Mouse (Mus musculus): ENCODE data around the gene Fgd2.
A peak's percentile ranks its signal among the peaks of the same experiment; 100 is the strongest.
"Not testable (repeated sequence)": the region's sequence is repeated elsewhere in the genome, so short reads cannot be mapped to it uniquely, and the experiment has no call there.

The Fgd2 gene

DNA sequence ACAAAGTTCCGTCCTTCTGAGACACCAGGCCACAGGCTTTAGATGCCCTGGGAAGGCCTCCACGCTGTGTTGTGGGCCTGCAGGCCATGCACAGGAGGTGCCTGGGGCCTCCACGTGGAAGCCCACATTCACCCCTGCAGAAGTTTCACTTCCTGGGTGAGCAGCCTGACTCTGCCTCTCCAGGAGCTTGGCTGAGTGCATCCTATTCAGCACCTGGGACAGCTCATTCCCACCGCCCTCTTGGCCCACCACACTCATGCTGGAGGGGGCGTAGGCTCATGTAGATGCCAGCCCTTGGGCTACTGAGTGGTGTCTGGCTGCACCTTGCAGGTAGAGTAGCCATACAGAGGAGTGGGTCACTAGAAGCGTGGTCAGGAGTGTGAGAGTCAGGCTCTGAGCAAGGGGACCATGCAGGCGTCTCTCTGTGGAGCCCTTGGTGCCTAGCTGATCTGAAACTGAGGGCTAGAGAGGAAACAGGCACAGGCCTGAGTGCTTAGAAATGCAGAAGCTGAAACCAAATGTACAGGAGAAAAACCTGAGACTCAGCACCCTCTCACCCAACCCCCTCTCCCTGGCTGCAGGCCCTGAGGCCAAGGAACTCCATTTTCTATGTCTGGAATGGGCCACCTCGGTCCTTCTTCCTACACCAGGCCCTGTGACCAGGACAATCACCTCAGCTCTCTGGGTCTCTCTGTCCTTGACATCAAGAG lies 1.4 kb downstream of the Fgd2 start:
- no peak for DNase-seq (ENCODE audit: low spot score in 2 of 2)

DNA sequence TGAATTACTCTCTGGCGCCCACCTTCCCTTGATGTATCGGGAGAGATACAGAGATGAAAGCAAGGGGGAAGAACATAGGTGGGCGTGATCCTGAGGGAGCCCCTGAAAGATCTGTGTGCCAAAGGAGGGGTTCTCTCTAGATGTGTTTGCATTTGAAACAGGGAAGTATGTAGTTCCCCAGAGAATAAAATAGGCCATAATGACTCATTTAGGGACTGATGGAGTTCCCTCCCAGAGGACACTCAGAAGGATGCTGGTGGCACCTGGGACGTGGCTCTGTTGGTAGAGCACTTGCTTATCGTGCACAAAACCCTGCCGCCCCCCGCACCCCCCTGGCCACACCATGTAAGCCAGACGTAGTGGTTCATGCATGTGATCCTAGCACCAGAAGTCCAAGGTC lies 2.4 kb downstream of the Fgd2 start:
- no peak for DNase-seq (ENCODE audit: low spot score in 2 of 2)

DNA sequence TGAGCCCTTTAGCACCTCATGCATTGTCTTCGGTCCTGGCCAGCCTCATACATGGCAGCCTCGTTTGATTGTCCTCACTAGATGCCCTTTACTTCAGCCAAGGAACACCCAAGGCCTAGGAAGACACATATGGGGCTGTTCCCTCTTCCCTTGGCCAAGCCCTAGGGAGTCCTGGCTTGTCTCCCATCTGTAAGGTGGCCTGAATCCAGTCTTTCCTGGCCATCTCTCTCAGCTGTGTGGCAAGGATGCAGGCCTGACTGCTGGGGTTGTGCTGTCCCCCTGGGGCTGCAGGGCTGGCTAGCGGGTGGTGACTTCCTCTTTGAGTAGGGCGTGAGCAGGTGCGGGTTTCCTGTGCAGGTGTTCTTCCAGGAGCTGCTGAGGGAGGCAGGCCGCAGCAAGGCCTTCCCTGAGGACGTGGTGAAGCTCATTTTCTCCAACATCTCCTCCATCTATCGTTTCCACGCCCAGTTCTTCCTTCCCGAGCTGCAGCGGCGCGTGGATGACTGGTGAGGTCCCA lies 4.4 kb downstream of the Fgd2 start:
- DNase-seq (ENCODE audit: low spot score in 2 of 2): no peak

DNA sequence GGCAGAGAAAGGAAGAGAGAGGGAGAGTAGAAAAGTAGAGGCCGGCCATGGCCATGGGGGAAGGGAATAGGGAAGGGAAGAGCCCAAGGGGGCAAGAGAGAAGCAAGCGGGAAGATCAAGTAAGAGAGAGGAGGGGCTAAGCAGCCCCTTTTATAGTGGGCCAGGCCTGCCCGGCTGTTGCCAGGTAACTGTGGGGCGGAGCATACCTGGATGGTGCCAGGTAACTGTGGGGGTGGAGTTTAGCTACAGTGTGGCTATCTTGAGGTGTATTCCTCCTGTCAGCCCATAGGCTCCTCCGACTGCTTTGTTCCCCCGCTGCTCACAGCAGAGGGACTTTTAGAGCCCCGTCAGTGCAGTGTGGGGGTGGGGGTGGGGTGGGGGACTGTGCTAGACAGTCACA lies 8.0 kb downstream of the Fgd2 start:
- DNase-seq (ENCODE audit: low spot score in 2 of 2): no peak

DNA sequence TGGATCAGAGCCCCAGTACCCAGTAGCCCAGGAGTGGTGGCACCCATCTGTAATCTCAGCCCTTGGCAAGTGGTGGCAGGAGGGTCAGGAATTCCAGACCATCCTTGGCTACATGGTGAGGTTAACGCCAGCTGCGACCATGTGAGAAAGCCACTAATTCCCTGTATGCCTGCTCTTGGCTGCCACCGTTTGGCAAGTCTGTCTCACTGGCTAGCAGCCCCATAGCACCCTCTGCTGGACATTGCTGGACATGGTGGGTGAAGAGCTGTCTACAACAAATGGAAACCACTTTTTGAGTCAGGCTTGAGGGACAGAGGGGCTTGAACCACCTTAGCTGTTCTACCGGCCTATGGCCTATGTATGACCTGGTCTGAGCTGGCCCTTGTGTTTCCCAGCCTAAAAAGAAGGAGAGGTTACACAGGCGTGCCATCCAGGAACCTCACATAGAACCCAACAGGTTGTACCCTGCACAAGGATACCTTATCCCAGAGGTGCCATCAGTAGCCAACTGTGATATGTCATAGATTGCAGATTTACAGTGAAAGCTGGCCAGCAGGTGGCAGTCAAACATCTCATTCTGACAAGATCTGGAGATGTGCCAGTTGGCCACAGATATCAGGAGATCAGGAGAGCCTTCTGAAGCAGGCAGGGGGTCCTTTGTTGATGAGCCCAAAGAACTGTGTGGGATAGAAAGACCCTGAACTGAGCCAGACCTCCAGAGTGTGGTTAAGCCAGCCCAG lies 10.4 kb downstream of the Fgd2 start:
- DNase-seq (ENCODE audit: low spot score in 2 of 2): peak; percentile 82 to 85

DNA sequence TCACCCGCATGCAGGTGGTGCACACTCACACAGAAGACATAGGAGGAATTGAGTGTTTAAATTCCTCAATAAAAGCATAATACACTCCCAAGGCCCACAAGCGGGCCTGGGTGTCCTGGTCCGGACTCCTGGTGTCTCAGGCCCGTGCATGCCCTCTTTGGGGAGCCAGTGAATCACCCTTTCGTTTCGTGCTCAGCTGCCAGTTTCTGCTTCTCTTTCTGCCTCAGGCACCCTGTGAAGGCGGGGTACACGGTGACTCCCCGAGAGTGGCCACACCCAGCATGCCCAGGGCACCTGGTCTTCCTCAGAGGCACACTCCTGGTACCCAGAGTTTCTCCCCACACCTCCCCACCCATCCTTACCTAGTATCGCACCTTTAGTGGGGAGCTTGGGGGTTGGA lies 15.2 kb downstream of the Fgd2 start:
- no peak for DNase-seq (ENCODE audit: low spot score in 2 of 2)

DNA sequence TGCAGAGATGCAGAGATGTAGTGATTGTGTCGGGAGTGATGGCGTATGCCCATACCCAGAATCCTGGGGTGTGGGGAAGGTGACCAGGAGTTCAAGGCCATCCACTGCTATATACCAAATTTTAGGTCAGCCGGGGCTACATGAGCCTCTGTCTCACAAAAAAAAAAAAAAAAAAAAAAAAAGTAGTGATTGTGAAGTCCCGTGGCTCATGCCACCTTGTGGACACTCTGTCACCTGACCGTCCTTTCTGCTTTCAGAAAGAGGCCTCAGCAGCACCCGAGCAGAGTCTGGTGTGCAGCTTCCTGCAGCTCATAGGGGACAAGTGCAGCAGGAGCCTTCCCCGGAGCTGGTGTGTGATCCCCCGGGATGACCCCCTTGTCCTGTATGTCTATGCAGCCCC lies 17.3 kb downstream of the Fgd2 start:
- no peak for DNase-seq (ENCODE audit: low spot score in 2 of 2)

DNA sequence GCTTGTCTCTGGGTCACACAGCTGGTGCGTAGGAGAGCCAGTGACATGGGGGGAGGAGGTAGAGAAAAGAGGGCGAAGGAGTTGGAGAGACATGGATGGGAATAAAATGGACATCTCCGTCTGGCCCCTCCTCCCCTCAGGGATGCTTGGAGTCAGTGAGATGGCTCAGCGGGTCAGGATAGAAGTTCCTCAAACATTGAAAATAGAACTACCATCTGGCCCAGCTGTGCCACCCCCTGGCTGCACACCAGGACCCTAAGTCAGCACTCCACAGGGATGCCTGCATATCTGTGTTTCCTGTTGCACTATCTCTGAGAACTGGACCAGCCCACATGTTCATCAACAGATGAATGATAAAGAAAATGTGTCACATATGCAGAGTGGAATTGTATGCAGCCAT lies 19.5 kb downstream of the Fgd2 start:
- DNase-seq (ENCODE audit: low spot score in 2 of 2): no peak

DNA sequence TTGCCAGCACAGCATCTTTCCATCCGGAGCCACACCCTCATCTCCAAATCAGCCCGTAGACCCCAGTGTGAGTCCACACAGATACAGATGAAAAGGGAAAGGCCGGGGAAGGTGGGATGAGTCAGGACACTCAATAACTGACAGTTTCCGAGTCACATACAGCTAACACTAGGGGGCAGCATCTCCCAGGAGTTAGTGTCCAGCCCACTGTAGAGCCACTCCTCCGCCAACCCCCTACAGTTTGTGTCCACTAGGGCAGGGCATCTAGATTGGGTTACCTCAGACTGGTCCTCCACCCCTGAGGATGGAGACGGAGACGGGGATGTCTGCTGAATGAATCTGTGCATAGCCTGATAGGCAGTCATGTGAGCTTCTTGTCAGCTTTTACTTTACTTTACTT lies 20.8 kb downstream of the Fgd2 start:
- DNase-seq (ENCODE audit: low spot score in 2 of 2): peak in 1 of 2 experiments; percentile 14

DNA sequence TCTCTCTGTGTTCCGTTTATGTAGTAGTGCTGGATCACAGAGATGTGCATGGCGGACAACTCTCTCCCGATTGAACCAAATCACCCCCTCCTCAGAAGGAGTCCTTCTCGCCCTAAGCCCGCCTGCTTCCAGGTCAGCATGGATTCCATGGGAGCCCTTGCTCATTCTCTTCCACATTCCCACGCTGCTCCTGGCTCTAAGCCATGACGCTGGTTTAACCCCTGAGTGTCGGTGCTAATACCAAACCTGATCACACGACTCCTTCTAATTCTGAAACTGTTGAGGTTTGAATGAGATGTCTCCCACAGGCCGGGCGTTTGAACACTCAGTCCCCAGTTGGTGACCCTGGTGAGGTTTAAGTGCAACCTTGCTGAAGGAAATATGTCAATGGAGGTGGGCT lies 21.7 kb downstream of the Fgd2 start:
- no peak for DNase-seq (ENCODE audit: low spot score in 2 of 2)

DNA sequence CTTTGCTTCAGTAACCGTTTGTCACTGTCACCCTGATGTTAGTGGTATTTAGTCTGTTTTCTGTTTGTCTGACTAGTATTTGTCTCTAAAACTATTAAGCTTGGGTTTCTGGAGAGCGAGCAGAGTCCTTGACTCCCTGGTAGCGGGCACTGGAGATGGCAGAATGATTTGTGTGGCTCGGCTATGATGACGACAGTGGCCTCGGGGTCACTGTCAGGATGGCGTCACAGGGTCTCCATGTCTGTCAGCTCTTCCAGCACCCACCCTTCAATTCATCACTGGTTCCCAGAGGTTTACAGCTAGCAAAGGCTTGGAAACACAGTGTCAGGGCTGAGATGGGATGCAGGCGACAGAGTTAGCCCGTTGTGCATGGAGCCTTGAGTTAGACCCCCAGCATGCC lies 23.2 kb downstream of the Fgd2 start:
- DNase-seq (ENCODE audit: low spot score in 2 of 2): no peak

DNA sequence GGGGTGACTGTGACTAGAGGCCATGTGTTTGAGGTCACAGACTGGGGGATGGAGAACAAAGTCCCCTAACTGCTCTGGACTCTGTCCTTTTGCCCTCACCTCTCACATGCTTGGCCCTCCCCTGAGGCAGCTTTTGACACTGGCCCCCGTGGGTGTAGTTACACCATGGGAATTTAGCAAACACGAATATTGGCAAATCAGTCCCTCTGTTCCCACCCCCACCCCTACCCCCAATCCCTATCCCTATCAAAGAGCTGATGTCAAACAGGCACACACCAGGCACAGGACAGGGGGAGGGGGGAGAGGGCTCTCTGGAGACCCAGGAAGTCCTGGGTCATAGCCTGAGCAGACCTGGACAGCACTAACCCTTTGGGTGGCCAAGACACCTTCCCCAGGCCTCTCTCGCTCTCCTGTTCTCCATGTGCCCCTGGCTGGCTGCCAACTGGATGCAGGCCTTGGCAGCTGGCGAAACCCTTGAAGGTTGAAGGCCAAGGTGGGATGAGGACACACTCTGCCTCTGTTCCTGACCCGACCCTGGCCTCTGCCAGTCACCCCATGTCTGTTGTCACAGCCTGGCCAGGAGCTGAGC lies 24.2 kb downstream of the Fgd2 start:
- DNase-seq (ENCODE audit: low spot score in 2 of 2): no peak

DNA sequence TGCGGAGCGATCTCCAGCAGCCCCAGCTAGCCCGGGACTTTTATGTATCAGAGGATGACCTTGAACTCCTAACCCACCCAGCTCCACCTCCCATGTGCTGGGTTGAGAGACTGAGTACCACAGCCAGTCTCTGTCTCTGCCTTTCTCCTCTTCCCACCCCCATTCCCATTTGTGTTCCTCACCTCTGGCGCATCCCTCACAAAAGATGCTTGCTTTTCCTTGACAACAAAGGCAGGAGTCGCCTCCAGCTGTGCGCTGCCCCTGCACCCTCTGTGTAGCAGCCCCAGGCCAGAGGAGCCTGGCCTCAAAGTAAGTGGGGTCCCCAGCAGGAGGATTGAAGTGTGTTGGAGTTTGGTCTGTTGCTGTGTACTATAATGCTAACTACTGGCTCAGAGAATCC lies 25.0 kb downstream of the Fgd2 start:
- no peak for DNase-seq (ENCODE audit: low spot score in 2 of 2)

DNA sequence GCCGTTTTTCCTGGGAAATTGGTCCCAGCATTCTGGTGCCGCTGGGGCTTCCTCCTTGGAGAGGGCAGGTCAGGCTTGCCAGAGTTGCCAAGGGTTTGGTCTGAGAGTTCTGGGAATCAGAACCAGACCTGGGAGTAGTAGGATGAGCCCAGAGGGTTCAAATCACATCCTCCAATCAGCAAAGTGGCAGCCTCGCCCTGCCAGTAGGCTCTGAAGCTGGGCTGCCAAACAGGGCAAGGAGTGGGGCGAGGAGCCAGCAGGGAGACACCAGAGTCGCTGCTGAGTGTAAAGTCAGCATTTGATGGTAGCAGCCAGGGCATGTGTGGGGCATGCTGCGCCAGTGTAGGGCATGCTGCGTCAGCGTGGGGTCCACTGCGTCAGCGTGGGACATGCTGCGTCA lies 28.3 kb downstream of the Fgd2 start:
- no peak for DNase-seq (ENCODE audit: low spot score in 2 of 2)

DNA sequence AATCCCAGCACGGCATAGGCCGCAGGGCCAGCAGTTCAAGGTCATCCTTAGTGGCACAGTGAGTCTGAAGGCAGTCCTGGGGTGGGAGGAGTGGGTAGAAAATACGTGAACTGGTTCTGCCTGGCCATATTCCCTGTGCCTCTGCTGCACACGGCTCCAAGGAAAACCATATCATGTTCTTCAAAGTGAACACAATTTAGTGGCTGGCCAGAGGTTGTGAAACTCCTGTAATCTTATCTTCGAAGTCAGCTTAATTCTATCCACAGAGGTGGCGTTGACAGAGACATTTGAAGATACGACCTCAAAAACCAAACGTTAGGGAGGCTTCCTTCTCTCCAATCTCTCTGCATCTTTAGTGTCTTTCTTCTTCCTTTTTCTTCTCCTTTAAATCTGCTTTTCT lies 30.6 kb downstream of the Fgd2 start:
- no peak for DNase-seq (ENCODE audit: low spot score in 2 of 2)

DNA sequence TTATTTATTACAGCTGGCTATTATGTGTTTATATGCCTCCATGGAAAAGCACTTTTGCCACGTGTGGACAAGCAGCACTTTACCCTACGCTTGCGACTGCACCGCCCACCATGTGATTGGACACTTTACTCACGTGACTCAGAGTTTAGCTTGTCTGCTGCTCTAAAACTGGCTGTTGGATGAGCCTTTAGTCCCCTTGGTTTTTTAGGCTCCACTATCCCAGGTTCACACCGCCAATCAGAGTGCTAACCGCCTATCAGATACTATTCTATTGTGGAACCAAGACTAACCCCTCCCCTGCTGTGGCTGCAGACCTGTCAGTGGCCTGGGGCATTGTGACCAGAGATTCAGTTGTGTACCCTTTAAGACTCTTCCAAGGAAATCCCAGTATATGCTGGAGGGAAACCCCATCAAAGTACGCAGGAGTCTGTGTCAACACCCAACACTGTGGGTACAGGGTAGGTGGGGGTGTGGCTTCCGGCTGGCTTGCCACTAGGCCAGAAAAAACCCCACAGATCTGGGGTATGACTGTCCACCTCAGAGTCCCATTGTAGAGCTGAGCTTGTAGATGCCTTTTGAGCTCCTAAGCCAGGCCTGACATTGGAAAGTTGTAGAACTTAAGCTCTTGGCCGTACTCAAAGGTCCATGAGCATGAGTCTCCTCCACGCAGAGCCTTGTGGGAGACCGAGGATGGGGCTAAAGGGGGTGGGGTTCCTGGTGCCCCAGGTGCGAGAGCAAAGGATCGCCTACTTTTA lies 32.8 kb downstream of the Fgd2 start:
- DNase-seq (ENCODE audit: low spot score in 2 of 2): no peak

DNA sequence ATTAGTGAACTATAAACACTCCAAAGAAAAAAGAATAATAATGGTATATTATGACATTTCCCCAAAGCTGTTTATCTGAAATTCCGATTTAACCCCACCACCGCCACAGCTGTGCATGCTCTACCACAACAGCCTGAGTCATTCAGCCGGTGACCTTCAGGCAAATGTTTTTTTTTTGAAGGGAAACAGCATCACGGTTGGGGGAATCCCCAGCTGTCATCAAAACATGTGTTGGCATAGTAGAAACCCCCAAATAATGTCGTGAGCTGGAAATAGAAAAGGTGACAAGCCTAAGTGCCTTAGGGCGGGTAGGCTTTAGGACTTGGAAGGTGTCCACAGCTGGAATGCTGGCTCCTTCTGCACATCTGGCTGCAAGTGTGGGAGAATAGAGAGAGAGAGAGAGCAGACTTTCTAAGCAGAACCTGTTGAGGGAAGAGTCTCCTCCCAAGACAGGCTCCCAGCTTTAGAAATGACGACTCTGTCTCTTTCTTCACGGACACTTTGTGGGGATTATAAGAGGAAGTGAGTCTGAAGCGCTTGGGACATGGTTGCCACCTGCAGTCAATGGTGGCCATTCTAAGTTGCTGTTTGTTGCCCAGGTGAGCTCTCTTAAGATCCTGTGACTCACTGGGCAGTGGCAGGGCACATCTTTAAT lies 33.5 kb downstream of the Fgd2 start:
- DNase-seq (ENCODE audit: low spot score in 2 of 2): no peak

DNA sequence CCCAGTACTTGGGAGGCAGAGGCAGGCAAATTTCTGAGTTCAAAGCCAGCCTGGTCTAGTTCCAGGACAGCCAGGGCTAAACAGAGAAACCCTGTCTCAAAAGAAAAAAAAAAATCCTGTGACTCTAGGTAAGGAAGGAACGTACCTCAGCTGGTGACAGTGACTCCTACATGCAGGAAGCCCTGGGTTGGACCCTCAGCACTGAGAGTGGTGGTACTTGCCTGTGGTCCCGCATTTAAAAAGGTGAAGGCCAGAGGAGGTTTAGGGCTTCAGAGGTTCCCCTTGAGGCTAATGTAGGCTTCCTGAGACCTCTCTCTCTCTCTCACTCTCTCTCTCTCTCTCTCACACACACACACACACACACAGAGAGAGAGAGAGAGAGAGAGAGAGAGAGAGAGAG lies 34.0 kb downstream of the Fgd2 start:
- DNase-seq (ENCODE audit: low spot score in 2 of 2): not testable (repeated sequence)

DNA sequence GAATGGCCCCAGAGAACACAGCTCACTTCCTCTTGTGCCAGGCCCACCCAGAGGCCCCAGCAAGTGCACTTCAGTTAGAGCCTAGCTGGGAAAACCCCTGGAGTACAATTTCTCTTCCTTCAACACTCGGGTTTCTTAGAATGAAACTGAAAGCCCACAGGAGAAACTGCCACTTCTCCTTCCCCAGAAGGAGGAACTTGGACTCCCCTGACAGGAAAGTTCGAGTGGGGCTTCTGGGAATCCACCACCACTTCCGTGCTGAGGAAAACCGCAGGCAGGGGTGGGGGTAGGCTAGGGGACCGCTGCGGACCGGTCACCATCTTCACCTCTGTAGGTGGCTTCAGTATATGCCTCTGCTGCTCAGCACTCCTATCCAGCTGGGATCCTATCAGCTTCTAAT lies 34.7 kb downstream of the Fgd2 start:
- DNase-seq (ENCODE audit: low spot score in 2 of 2): no peak

DNA sequence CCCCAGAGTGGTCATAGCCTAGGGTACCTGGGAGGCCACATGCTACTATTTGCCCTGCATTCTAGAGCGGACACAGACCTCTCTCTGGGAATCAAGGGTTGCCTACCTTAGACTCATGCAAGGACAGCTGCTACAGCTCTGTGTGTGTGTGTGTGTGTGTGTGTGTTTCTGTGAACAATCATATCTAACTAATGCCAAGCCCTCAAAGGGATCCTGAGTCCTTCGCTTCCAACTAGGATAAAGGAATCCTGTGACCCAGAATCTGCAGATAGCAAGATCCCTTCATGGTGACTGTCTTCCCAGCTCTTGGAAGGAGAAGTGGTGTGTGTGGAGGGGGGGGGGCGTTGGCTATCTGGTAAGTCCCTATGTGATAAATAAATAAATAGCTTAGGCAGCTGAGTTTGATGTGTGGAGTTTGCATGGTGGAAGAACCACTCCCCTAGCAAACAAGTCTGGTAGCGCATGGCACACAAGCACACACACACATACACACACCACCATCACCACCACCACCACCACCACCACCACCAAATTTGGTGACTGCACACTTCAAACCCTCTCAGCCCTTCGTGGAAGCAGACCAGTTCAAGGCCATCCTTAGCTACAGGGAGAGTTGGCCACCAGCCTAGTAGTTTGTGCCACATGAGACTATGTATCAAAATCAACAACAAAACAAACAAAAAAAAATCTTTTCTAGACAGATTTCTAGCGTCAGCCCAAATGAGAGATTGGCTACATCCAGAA lies 35.5 kb downstream of the Fgd2 start:
- no peak for DNase-seq (ENCODE audit: low spot score in 2 of 2)

DNA sequence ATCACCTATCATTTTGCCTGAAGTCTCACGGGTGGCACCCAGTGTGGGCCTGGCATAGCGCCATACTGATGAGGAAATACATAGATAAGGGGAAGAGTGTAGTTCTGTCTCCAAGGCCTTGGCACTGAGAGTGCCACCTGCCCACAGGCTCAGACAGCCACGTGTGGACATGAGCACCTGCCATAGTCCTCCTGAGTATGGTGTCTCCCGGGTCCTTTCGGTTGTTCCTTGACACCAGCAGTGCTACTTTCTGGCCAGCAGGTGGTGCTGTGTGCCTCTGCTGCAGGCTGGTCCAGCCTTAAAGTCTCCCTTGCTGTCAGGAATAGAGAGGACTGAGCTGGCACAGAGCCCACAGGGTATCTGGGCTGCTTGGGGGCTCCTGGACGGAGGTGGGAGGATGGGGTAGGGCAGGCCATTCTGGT lies 36.1 kb downstream of the Fgd2 start:
- DNase-seq (ENCODE audit: low spot score in 2 of 2): peak; percentile 44 to 50
